Mouse (Mus musculus): Measurements from ENCODE around the gene Sltm.
"Not testable (repeated sequence)": the region's sequence is repeated elsewhere in the genome, so short reads cannot be mapped to it uniquely, and the experiment has no call there.

Sltm gene

DNA sequence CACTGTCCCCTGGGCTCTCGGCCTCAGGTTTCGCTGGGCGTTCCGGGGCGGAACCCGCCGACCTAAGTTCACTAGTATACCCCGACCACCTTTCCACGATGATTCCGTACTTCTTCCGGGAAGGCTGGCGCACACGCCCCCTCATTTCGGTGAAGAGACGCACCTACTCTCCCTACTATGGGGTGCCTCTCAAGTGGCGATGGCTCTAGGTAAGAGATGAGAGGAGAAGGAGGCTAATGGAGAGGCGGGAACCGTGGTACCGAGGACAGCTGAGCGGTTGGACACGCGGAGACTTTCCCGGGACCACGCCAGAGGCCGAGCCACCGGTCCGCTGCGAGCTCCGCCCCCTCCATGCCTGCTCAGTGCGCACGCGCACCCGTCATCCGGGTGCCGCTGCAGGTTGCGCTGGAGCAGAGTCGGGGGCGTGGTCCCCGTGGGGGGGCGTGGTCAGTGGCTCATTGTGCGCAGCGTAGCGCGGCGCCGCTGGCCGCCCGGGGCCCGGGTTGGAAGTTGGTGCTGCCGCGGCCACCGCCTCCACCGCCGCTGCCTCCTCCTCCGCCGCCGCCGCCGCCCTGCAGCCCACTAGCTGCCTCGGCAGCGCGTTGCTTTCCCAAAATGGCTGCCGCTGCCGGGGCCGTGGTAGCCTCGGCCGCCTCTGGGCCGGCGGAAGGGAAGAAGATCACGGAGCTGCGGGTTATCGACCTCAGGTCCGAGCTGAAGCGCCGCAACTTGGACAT lies at the start of gene Sltm:
TSS of gene Sltm (plus strand) at position 450 of the 737 bp plus-strand sequence.
- peak; percentile 100 for DNase-seq

GRCm38 (mm10) chr9:70493038-70493437 lies 49.5 kb upstream of the Sltm start:
- no peak for DNase-seq

DNA sequence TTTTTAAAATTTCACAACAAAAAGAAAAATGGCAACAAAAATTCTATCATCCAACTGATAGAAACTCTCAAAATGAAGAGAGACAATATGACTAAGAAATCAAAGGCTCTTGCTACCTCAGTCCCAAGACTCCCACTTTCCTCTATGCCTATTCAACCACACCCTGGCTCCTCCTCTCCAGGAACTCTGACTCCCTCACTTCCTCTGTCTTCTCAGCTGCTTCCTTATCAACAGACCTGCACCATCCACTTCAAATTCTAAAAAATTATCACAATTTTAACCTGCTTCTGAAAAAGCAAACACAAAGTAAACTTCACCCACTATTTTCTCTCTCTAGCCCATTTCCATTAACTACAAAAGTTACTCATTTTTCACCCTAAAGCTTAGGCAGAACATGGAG lies 45.6 kb upstream of the Sltm start:
- DNase-seq: no peak

- DNase-seq: no peak
Observed at GRCm38 (mm10) chr9:70502284-70503014, 40.1 kb upstream of the Sltm start.

DNA sequence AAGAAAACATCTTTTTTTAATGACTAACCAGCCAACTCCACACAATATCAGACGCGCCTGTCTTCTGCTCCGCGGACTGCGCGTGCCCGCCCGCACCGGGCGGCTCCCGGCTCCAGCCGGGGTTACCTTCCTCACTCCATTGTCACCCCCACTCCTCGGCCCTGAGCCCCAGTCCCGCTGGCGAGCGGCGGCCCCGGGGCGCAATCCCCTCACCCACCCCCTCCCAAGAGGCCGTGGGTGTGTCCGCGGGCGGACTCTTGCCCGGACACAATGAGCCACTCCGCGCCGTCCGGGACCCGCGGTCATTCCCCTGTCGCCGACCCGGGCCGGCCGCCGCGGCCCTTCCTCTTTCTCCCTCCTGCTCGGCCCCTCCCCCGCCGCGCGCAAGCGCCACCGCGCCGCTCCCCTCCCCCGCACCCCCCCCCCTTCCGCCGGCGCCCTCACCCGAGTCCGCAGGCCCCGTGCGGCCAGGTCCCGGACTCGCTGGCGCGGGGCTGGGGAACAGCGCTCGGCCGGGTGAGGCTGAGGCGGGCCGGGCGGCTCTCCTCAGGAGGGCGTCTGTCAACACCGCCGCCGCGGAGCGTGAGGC lies 39.4 kb upstream of the Sltm start:
- DNase-seq: no peak

GRCm38 (mm10) chr9:70503626-70504041 lies 38.9 kb upstream of the Sltm start, which contains the start of gene Rnf111:
Rnf111 (minus strand) TSS chr9:70503725.
- DNase-seq: peak; percentile 96

DNA sequence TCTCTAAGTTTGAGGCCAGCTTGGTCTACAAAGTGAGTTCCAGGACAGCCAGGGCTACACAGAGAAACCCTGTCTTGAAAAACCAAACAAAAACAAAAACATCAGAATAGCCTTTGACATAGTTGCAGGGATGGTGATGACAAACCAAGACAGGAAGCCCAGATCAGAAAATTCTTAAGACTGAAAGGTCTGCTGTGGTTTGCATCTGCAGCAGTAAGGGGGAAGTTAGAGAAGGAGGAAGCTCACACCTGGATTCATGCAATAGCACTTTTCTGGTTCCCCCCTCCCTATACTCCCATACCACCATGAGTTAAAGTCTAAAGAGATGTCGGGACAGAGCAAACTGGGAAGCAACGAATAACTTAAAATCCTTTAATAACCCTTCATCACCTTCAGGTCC lies 36.4 kb upstream of the Sltm start:
- no peak for DNase-seq

GRCm38 (mm10) chr9:70506787-70507186 lies 35.8 kb upstream of the Sltm start:
- no peak for DNase-seq

DNA sequence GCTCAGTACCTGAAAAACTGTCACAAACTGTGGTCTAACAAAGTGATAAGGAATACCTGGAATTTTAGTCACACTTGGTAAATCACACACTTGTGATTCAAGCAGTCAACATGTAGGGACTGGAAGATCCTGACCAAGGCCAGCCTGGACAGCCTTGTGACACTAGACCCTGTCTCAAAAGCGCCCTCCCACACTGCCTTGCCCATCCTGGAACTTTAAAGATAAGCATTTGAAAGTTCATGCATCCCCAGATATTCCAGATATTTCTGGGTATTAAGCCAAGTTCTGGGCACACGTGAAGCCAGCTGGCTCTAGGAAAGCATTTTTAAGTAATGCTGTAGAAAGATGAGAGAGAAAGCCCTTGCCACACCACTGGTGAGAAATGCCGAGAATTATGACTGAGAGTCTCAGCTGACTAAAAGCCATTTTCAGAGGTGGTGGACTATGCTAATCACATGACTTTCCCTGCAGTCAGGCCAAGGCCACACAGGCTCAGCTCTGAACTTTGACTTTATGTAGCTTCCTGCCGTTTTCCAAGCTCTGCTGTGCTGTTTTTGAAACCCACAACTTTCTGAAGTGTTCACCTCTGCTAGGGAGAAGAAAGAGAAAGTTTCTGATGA lies 32.5 kb upstream of the Sltm start:
- peak; percentile 45 for DNase-seq

GRCm38 (mm10) chr9:70510998-70511583 lies 31.5 kb upstream of the Sltm start:
- DNase-seq: peak; percentile 23

DNA sequence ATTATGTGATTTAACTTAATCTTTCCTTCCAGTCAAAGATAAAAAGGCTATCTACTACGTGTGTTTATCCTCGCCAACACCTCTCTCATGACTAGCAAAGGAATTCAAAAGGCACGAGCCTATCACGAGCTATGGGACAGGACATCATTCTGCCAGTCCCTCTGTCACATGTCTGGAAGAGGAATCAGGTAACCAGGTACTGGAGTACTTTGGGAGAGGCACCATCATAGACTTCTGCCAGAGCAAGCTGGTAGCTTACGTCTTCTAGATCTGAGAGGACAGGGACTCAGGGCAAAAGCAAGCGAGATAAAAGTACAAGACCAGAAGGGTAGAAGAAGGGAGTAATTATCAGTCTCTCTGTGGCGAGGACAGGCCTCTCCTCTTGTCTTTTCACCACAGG lies 30.9 kb upstream of the Sltm start:
- no peak for DNase-seq

GRCm38 (mm10) chr9:70520651-70521050 lies 21.9 kb upstream of the Sltm start:
- no peak for DNase-seq

- no peak for DNase-seq
Observed at GRCm38 (mm10) chr9:70523813-70524212, 18.7 kb upstream of the Sltm start.

GRCm38 (mm10) chr9:70524366-70524765 lies 18.2 kb upstream of the Sltm start:
- DNase-seq: no peak

DNA sequence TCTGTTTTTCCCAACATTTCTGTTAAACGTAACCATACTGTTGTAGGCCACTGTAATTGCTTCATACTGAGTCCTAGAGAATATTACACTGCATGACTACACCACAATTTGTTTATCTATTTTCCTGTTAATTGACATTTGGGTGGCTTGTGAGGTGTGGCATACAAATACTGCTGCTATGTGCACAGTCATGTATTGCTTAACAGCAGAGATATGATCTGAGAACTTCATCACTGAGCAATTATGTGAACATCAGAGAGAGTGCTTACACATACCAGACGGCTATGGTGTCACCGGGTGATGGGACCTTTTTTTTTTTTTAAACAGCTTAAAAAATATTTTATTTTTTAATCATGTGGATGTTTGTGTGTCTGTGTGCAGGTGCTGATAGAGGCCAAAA lies 9.2 kb upstream of the Sltm start:
- DNase-seq: no peak

- DNase-seq: no peak
Observed at GRCm38 (mm10) chr9:70541584-70541983, 970 bp upstream of the Sltm start.

- DNase-seq: no peak
Observed at GRCm38 (mm10) chr9:70543048-70543880, 710 bp downstream of the Sltm start.

GRCm38 (mm10) chr9:70543985-70544384 lies 1.4 kb downstream of the Sltm start:
- no peak for DNase-seq

- no peak for DNase-seq
Observed at GRCm38 (mm10) chr9:70544831-70545230, 2.3 kb downstream of the Sltm start.

GRCm38 (mm10) chr9:70546576-70546975 lies 4.0 kb downstream of the Sltm start:
- not testable (repeated sequence) for DNase-seq

DNA sequence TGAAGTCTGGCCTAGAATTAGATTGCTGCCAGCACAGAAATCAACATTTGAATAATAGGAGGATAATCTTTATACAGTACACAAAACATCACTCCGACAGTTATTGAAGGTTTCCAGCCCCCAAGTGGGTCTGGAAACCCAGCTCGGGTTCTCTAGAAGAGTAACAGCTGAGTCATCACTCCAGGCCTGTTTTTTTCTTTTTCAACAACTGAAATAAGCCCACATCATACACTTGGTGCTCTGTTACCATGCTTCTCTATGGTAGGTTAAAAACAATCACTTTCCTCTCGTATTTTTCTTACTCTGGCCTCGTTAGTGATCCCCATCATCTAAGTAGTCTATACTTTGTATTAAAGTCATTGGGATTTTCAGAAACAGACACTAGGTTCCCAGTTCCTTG lies 5.8 kb downstream of the Sltm start:
- no peak for DNase-seq

GRCm38 (mm10) chr9:70551524-70551923 lies 9.0 kb downstream of the Sltm start:
- DNase-seq: no peak
